Mouse (Mus musculus) hindbrain, embryonic 15.5 days (tissue): ENCODE data around the gene Aoc1. TPM values are rescaled to one million over a fixed set of nuclear protein-coding genes. Genes with fewer than 3 reads are reported as not detected.
A peak's percentile ranks its signal among the peaks of the same experiment; 100 is the strongest.

Experiments
- ATAC-seq: fragments of 200-750 bp; cut with Nextera tagmentation; 2 replicates; pipeline ENCODE4 v1.8.0; 2017; ENCODE audit warnings: low read depth, moderate number of reproducible peaks, moderate TSS enrichment; ENCODE audit not compliant: low FRiP score
- H3K27ac ChIP-seq: fragments of 300-500 bp; sonication (generic); replicated peaks from 2 replicates; pipeline ENCODE4 v1.5.1; 2015; ENCODE audit warnings: mild to moderate bottlenecking, inconsistent platforms
- H3K27me3 ChIP-seq: fragments of 300-500 bp; sonication (generic); 2 replicates; pipeline ENCODE4 v1.6.1; 2015; ENCODE audit warnings: control low read depth, inconsistent platforms
- H3K36me3 ChIP-seq: fragments of 300-500 bp; sonication (generic); 2 replicates; pipeline ENCODE4 v1.6.1; 2015; ENCODE audit warnings: control low read depth, inconsistent platforms
- H3K4me1 ChIP-seq: fragments of 300-500 bp; sonication (generic); replicated peaks from 2 replicates; pipeline ENCODE4 v1.6.1; 2015; ENCODE audit warnings: control low read depth, inconsistent platforms
- H3K4me2 ChIP-seq: fragments of 300-500 bp; sonication (generic); 2 replicates; pipeline ENCODE4 v1.6.1; 2015; ENCODE audit warnings: moderate library complexity, mild to moderate bottlenecking, inconsistent platforms
- H3K4me3 ChIP-seq: fragments of 300-500 bp; sonication (generic); 2 replicates; pipeline ENCODE4 v1.5.1; 2015; ENCODE audit warnings: mild to moderate bottlenecking, inconsistent platforms
- H3K9ac ChIP-seq: fragments of 300-500 bp; sonication (generic); 2 replicates; pipeline ENCODE4 v1.6.1; 2015; ENCODE audit warnings: inconsistent platforms
- H3K9me3 ChIP-seq: fragments of 300-500 bp; sonication (generic); 2 replicates; pipeline ENCODE4 v1.6.1; 2016; ENCODE audit warnings: control low read depth, inconsistent platforms
- WGBS: fragments of 180-500 bp; shearing (Covaris S2); methylation state at CpG from one replicate; pipeline ENCODE4 v1.1.7; 2015; 5-methylcytosine and 5-hydroxymethylcytosine counted together
- polyA plus RNA-seq: library from polyadenylated mRNA; unstranded; fragments of >200 nt; fragmentation: Nextera tagmentation; extraction: Ambion mirVana; gene quantifications from 2 replicates; pipeline ENCODE4 v1.2.1, GENCODE M21; 2015

Aoc1 gene
- polyA plus RNA-seq = not detected in 2 replicates

- Histone ChIP-seq H3K27me3 (no peaks in the 10 kb centered on the region), H3K4me1 (no peaks in the 10 kb centered on the region), H3K9ac (no peak within 1 kb of the TSS), H3K9me3 (no peaks in the 10 kb centered on the region), H3K4me2 (no peak within 1 kb of the TSS), H3K36me3 (no peaks in the 10 kb centered on the region), H3K4me3 (no peak within 1 kb of the TSS), H3K27ac (no peak within 1 kb of the TSS)
- 86% methylated on average over 5 of the region's 5 CpGs for WGBS
- no peak for ATAC-seq
Measured at GRCm38 (mm10) chr6:48872596-48872995, at the start of gene Aoc1. Gene Aoc1 (plus strand): TSS chr6:48872896.

DNA sequence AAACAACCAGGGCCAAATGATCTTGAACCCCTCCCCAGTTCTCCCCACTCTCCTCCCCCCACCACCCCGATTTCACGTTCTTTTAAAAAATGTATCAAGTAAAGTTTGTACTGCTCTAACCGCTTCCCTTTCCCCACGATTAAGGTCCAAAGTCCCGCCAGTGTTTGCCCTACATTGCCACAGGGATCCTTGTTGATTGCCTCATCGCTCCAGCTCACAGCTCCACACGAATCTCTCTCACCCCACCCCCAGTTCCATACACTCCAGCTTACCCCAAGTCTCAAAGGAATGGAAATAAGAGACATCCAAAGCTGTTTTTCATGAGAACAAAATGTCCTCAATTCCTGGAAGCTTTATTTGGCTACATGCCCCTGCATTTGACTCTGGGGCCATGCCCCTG is 47.7 kb upstream of the Aoc1 start:
- no peak overlapping the region for H3K27ac ChIP-seq
- no peak for ATAC-seq
- H3K9me3 ChIP-seq = no peaks in the 10 kb centered on the region
- H3K36me3 ChIP-seq = no peaks in the 10 kb centered on the region
- H3K27me3 ChIP-seq = no peaks in the 10 kb centered on the region
- no peak overlapping the region for H3K4me3 ChIP-seq
- no peaks in the 10 kb centered on the region for H3K4me1 ChIP-seq
- no peak overlapping the region for H3K9ac ChIP-seq
- 77% methylated on average over 7 of the region's 7 CpGs for WGBS
- H3K4me2 ChIP-seq = no peak overlapping the region

GRCm38 (mm10) chr6:48828976-48829375 is 43.7 kb upstream of the Aoc1 start:
- WGBS = 91% methylated on average over 1 of the region's 1 CpGs
- H3K9me3 ChIP-seq = no peaks in the 10 kb centered on the region
- H3K27me3 ChIP-seq = no peaks in the 10 kb centered on the region
- no peaks in the 10 kb centered on the region for H3K4me1 ChIP-seq
- H3K9ac ChIP-seq = no peak overlapping the region
- no peak for ATAC-seq
- peaks cover 9% of the 10 kb centered on the region for H3K36me3 ChIP-seq
- H3K4me3 ChIP-seq = no peak overlapping the region
- no peak overlapping the region for H3K27ac ChIP-seq
- H3K4me2 ChIP-seq = no peak overlapping the region

- H3K9ac ChIP-seq = no peak overlapping the region
- no peaks in the 10 kb centered on the region for H3K27me3 ChIP-seq
- no peaks in the 10 kb centered on the region for H3K4me1 ChIP-seq
- no peaks in the 10 kb centered on the region for H3K9me3 ChIP-seq
- no peak overlapping the region for H3K27ac ChIP-seq
- H3K4me3 ChIP-seq = no peak overlapping the region
- H3K36me3 ChIP-seq = peaks cover 11% of the 10 kb centered on the region
- ATAC-seq = no peak
- H3K4me2 ChIP-seq = no peak overlapping the region
Measured at GRCm38 (mm10) chr6:48829651-48830050, 43.0 kb upstream of the Aoc1 start.

DNA sequence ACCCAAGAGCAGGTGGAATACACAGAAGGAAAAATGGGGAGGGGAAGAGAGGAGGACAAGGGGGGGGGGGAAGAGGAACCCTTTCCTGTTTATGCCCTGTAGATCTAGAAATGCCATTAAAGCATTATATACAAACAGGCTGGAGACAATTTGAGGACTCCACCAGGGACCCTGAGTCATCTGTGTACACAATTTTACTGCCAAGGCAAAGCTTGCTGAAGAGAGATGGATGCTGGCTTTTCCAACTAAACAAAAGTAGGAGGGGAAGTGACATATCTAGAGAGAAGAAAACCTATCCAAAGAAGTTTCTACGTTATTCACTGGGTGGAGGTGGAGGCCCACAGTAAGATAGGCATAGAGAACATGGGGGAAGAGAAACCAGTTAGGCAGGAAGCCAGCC is 42.5 kb upstream of the Aoc1 start:
- no peaks in the 10 kb centered on the region for H3K4me1 ChIP-seq
- ATAC-seq = no peak
- H3K4me3 ChIP-seq = no peak overlapping the region
- H3K36me3 ChIP-seq = peaks cover 13% of the 10 kb centered on the region
- no peak overlapping the region for H3K4me2 ChIP-seq
- H3K9me3 ChIP-seq = no peaks in the 10 kb centered on the region
- WGBS = 59% methylated on average over 1 of the region's 1 CpGs
- H3K27ac ChIP-seq = no peak overlapping the region
- no peaks in the 10 kb centered on the region for H3K27me3 ChIP-seq
- no peak overlapping the region for H3K9ac ChIP-seq

DNA sequence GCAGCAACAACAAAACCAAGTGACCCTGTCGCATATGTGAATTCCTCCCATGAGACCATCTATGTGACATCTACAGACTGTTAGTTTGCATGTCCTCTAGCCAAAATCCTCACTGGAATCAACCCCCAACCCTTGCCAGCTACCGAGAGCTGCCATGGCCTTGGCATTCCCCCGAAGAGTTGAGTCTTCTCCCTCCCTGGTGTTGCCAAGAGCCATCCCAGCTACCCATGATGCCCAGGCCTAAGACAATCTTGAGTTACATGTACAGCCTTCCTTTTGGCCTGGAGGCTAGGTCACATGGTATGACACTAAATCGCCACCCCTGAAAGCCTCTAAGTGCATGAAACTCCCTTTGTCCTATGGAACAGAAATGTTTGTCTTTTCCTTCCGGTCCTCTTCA is 41.6 kb upstream of the Aoc1 start:
- H3K27ac ChIP-seq = no peak overlapping the region
- WGBS = 79% methylated on average over 5 of the region's 5 CpGs
- H3K4me2 ChIP-seq = no peak overlapping the region
- no peaks in the 10 kb centered on the region for H3K27me3 ChIP-seq
- peaks cover 13% of the 10 kb centered on the region for H3K36me3 ChIP-seq
- no peaks in the 10 kb centered on the region for H3K4me1 ChIP-seq
- no peak overlapping the region for H3K9ac ChIP-seq
- H3K9me3 ChIP-seq = no peaks in the 10 kb centered on the region
- no peak for ATAC-seq
- no peak overlapping the region for H3K4me3 ChIP-seq

GRCm38 (mm10) chr6:48832426-48832825 is 40.3 kb upstream of the Aoc1 start:
- H3K36me3 ChIP-seq = peaks cover 13% of the 10 kb centered on the region
- WGBS = 89% methylated on average over 1 of the region's 1 CpGs
- H3K4me1 ChIP-seq = no peaks in the 10 kb centered on the region
- H3K9ac ChIP-seq = no peak overlapping the region
- no peaks in the 10 kb centered on the region for H3K27me3 ChIP-seq
- H3K4me2 ChIP-seq = no peak overlapping the region
- no peak overlapping the region for H3K4me3 ChIP-seq
- H3K27ac ChIP-seq = no peak overlapping the region
- H3K9me3 ChIP-seq = no peaks in the 10 kb centered on the region
- no peak for ATAC-seq

DNA sequence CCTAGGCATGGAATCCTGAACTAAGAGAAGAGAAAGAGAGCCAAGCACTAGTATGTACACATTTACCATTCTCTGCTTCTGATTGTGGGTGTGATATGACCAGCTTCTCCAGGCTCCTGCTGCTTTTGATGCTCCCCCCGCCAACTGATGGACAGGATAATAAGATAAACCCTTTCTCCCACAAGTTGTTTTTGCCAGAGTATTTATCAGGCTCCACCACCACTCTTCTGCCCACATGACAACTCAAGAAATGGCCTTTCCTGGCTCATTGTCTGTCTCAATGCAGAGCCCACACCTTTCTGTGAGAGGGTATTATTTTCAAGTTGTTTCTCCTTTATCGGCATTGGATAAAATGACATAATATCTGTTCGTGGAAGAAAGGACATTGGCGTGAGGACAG is 39.2 kb upstream of the Aoc1 start:
- no peak overlapping the region for H3K27ac ChIP-seq
- no peak overlapping the region for H3K4me2 ChIP-seq
- H3K9ac ChIP-seq = no peak overlapping the region
- no peaks in the 10 kb centered on the region for H3K27me3 ChIP-seq
- peaks cover 13% of the 10 kb centered on the region for H3K36me3 ChIP-seq
- no peak overlapping the region for H3K4me3 ChIP-seq
- H3K9me3 ChIP-seq = no peaks in the 10 kb centered on the region
- 0 out of 2 replicates have a peak, but pooled peaks cover 2% of the 10 kb centered on the region for H3K4me1 ChIP-seq
- no peak for ATAC-seq
- 97% methylated on average over 4 of the region's 4 CpGs for whole genome bisulfite sequencing

DNA sequence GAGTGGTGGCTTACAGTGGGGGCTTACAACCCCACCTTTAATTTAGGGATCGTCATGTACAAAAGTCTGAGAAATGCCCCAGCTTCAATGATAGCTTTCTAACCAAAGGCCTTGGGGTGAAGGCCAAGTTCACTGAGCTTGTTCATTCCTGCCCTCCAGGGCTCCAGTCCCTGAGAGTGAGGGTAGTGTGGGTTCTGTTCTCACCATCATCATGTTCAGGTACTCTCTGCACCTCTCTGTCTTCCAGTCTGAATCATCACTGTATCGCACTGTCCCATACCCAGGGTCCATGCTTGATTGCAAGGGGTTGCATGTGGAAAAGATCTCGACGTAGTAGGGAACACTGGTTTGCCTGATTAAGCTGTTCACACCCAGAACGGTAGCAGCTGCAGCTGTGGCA is 37.5 kb upstream of the Aoc1 start:
- Histone ChIP-seq H3K9me3 (no peaks in the 10 kb centered on the region), H3K36me3 (peaks cover 13% of the 10 kb centered on the region), H3K4me3 (no peak overlapping the region), H3K27me3 (no peaks in the 10 kb centered on the region), H3K27ac (no peak overlapping the region), H3K4me1 (peaks cover 16% of the 10 kb centered on the region), H3K4me2 (no peak overlapping the region), H3K9ac (no peak overlapping the region)
- no peak for ATAC-seq
- WGBS = 92% methylated on average over 5 of the region's 5 CpGs

DNA sequence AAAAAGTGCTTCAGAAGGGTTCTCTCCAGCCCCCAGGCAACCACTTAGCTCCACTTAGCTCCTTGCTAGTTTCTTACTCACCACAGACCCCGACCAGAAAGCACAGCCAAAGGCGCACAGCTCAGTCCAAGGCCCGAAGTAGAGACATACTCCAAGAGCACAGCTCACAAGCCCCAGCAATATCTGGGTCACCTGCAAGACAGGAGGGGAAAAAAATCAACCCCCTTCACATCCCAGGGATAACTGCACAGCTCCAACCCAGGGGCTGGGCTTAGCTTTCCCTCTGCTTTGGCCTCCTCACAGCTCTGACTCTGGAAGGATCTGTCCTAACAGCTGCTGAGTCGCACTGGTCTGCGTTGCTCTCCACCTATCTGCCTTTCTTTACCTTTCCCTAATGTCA is 36.5 kb upstream of the Aoc1 start:
- Histone ChIP-seq H3K4me3 (no peak overlapping the region), H3K9ac (no peak overlapping the region), H3K9me3 (no peaks in the 10 kb centered on the region), H3K27me3 (no peaks in the 10 kb centered on the region), H3K27ac (no peak overlapping the region), H3K4me2 (no peak overlapping the region), H3K36me3 (peaks cover 13% of the 10 kb centered on the region), H3K4me1 (peaks cover 25% of the 10 kb centered on the region)
- no peak for ATAC-seq
- WGBS = 91% methylated on average over 5 of the region's 5 CpGs

GRCm38 (mm10) chr6:48837516-48837915 is 35.2 kb upstream of the Aoc1 start:
- Histone ChIP-seq H3K4me2 (no peak overlapping the region), H3K4me1 (peaks cover 38% of the 10 kb centered on the region), H3K4me3 (no peak overlapping the region), H3K9me3 (no peaks in the 10 kb centered on the region), H3K9ac (no peak overlapping the region), H3K27me3 (no peaks in the 10 kb centered on the region), H3K27ac (no peak overlapping the region), H3K36me3 (peaks cover 13% of the 10 kb centered on the region)
- WGBS = 94% methylated on average over 7 of the region's 7 CpGs
- ATAC-seq = no peak

GRCm38 (mm10) chr6:48838321-48839080 is 34.2 kb upstream of the Aoc1 start:
- no peak overlapping the region for H3K9ac ChIP-seq
- no peak overlapping the region for H3K4me3 ChIP-seq
- 80% methylated on average over 6 of the region's 6 CpGs for WGBS
- peaks cover 38% of the 10 kb centered on the region for H3K4me1 ChIP-seq
- no peaks in the 10 kb centered on the region for H3K9me3 ChIP-seq
- H3K27ac ChIP-seq = no peak overlapping the region
- ATAC-seq = no peak
- H3K36me3 ChIP-seq = peaks cover 9% of the 10 kb centered on the region
- no peaks in the 10 kb centered on the region for H3K27me3 ChIP-seq
- 0 out of 2 replicates have a peak overlapping the region, but pooled peaks have one; percentile 53 for H3K4me2 ChIP-seq
